Mouse (Mus musculus): ENCODE data around the gene Adcy7.

The Adcy7 gene

DNA sequence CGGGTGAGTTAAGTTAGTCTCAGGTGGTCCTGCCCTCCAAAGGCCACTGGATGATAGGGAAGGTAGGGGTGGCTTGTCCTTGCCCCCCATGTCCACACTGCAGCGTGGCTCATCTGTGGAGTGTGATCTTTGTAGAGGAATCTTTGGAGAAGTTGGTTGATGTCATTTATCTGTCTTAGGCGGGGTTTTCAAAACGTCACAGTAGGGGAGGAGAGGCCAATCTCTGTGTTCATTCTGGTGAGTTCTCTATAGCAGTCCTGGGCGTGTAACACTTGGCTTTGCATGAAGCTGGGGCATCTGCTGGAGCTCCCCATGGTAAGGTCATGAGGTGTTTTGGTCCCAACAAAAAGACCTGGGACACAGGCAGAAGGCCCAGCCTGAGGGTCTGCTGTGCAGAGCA lies 1.9 kb downstream of the Adcy7 start:
- DNase-seq, result no peak

GRCm38 (mm10) chr8:88279220-88279619 lies 7.0 kb downstream of the Adcy7 start:
- DNase-seq, result no peak

DNA sequence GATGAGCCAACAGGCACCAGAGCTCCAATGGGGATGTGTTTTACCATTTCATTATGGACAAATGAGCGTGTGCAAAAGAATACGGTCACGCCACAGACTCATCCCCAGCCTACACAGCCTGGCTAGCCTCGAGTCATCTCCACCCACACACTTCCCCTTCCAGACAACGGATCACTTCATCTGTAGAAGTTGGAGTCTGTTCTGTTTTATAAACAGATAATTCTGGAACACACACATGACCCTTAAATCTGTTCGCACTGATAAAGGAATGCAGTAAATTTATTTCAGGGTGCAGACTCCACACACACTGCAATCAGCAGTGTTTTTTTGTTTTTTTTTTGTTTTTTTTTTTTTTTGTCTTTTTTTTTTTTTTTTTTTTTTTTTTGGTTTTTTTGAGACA lies 7.5 kb downstream of the Adcy7 start:
- DNase-seq, result peak in 1 of 2 experiments; percentile 45

DNA sequence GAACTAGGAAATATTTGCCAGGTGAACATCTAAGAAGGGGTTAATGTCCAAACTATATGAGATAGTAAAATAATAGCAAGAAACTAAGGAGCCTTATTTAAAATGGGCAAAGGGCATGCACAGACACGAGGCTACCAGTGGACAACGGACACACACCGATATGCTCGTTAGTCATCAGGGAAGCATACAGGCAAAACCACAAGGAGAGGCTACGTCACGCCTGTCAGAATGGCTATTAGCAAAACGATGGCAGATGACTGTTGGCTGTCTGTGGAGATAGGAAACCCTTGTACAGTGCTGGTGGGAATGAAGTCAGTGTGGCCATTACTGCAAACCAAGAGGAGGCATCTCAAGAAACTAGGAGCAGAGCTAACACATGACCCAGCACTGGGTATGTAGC lies 8.7 kb downstream of the Adcy7 start:
- DNase-seq, result no peak

- DNase-seq, result peak; percentile 64 to 71
These were observed 10.5 kb downstream of the Adcy7 start for GRCm38 (mm10) chr8:88282684-88283083.

DNA sequence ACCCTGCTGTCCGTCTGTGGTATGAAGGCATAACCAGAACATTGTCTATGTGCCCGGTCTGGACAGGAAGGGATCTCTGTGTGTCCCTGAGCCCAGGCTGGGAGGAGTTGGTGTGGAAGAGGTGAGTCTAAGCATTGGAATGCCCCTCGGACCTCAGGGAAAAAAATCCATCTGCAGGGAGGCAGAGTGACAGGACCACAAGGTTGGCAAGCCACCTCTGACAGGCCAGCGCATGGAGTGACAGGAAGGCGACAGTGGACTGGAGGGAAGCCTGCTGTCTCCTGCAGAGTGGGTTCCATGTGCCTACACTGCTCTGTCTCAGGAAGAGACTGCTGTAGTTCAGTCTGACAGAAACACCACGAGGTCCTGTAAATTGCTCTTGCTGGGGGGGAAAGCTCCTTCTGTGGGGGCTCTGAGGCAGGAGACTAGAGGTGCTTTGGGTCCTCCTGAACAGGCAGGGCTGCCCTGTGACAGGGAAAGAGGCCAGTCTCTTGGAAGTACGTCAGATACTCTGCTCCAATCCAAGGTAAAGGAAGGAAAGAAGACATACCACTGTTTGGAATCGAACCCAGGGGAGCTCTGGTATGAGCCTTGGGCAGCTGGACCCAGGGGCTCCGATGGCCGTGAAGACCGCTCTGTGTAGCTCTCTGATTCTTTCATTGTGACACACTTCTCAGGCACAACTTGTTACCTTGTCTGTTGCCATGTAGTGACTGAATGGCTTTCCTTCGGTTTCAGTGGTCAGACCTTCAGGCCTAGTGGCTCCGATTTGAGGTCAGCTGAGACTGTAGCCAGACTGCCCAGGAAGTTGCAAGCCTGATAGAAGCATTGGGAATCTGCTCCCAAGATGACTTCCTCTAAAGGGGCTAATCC lies 11.3 kb downstream of the Adcy7 start:
- DNase-seq, result no peak

- no peak for DNase-seq
These were observed 12.5 kb downstream of the Adcy7 start for GRCm38 (mm10) chr8:88284738-88285137.

GRCm38 (mm10) chr8:88285469-88286356 lies 13.5 kb downstream of the Adcy7 start:
- DNase-seq, result peak; percentile 50 to 56

DNA sequence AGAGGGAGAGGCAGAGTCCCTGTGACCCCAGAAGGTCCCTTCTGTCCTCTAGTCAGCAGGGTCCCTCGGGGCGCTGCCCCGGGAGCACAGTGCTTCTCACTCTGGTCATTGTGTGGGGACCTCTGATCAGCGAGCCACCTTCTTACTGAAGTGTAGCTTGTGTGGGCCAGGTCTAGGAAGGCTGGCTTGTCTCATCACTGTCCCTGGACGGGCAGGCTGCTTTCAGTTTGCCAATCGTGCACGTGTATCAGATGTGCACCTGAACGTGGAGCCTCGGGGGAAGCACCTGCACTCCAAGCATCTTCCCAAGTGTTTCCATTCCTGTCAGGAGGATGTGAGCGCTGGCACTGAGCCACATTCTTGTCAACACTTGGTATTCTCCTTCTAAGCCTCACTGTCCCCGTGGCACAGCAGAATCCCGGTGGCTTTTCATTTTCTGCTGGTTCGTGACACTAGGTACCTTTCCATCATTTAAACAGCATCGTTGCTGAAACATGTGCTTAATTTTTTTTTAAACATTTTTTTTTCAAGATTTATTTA lies 14.3 kb downstream of the Adcy7 start:
- no peak for DNase-seq

GRCm38 (mm10) chr8:88288622-88289242 lies 16.5 kb downstream of the Adcy7 start:
- DNase-seq, result peak; percentile 73 to 75

DNA sequence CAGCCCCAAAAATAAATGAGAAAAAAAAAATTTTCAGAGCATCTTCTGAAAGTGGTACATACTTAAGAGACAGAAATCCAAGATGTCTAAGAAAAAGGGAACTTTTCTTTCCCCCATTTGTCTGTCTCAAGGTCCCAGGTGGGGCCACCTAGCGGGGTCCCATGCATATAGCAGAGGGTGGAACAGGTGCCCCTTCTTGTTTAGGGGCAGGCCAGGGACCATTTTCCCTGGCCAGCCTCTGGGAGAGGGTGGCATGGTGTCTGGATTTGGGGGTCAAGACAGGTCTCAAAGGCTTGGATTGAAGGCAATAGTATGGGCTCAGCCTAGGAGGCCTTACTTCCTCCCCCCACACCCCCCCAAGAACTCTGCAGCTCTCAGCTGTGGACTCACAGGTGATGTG lies 17.7 kb downstream of the Adcy7 start:
- DNase-seq, result peak; percentile 61 to 67

DNA sequence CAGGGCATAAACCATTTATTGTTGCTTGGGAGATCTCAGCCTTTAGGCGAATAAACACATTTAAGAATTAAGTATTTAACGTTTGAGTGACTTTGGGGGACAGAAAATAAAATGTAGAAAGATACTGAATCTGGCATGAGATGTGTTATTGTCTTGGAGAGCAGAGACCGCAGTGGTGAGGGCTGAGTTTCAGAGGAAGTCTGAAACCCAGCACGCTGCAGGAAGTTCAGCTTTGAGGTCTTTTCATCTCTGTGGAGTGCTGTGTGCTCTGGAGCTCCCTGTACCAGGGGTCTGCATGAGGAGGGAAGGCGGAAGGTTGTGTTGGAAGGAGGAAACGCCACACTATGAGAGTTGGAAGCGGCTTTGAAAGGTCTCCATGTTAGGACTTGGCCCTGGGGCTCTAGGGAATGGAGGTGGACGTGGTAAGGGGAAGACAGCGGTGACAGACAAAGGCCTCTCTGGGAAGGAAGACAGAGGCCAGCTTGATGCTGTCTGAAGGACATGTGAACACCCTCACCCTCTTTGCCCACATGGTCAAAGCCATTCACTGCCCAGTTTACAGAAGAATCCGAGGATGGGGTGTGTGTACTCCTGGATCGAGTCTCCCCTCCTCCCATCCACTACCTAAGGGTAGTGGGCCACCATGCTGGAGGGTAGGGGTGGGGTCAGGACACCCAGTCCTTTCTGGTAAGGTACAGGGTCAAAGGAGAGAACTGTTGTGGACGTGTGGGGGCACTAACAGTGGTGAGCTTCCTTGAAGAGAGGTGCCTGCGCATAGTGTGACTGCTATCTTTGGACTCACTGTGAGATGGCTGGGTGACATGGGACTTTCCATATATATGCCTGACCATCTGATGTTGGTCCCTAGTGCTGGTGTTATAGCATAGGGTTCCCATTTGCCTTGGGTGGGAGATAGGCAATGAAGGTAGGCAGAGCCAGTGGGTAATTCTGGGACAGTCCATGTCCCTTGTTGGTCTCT lies 18.4 kb downstream of the Adcy7 start:
- peak; percentile 39 to 48 for DNase-seq

DNA sequence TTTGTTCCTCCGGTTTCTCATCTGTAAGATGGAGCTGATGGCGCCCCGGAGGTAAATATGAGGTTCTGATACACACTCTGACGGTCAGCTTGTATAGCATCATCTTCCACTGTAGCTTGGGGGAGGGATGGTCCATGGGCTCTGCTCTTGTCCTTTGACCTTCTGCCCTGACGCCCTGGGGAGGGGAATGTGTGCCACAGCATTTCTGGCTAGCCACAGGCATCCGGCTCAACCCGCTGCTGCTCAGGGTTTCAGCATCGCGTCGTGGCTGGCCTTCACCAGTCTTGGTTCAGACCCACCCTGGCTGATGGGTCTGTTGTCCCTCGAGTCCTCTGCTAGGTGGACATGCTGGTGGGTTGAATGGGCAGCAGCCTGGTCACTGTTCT lies 19.1 kb downstream of the Adcy7 start:
- DNase-seq, result no peak

- no peak for DNase-seq
These were observed 20.7 kb downstream of the Adcy7 start for GRCm38 (mm10) chr8:88292926-88293325.

DNA sequence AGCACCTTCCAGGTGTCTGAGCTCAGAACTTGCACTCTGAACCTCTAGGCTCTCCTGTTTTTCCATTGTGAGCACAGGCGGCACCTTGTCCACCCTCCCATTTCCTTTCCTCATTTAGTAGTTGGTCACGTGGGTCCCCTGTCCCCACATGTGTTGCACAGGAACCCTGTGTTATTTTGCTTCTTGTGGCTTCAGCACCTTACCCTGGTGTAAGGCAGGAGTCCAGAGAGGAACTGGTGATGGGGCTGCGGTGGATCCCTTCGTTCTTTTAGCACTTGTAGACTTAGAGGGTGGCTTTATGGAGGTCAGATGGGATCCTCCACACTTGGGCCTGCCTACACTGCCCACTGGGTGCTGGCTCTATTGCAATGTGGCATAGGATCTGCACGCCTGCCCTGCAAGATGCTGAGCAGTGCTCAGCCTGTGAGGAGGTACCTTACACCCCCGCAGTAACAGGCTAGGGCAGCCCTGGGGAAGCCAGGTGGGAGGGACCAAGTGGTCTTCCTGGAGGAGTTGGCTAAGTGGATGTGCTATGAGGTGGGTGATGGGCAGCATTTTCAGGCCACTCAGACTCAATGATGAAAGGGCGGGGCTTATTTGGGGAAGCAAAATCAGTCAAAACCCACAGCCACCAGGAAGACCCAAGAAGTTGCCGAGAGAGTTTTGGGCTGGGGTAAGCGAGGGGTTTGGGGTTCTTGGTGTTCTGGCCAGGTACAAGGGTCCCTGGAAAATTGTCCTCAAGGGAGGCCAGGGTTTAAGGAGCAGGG lies 21.6 kb downstream of the Adcy7 start:
- DNase-seq, result peak; percentile 67 to 72

DNA sequence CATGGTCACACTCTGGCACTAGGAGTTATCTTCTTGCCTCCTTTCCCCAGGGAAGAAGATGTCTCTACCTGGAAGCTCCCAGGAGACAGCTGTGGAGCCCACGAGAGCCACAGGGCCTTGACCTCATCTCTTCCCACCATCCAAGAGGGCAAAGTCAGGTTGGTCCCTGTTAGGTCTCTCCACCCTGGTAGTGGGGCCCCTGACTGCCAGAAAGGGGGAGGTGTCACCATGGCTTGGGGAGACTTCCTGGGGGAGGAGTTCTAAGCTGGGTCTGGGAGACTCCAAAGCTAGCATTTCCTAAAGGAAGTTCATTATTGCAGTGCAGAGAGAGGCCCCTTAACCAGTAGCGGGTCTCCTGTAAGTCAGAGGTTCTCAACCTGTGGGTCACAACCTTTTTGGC lies 22.8 kb downstream of the Adcy7 start:
- DNase-seq, result no peak

DNA sequence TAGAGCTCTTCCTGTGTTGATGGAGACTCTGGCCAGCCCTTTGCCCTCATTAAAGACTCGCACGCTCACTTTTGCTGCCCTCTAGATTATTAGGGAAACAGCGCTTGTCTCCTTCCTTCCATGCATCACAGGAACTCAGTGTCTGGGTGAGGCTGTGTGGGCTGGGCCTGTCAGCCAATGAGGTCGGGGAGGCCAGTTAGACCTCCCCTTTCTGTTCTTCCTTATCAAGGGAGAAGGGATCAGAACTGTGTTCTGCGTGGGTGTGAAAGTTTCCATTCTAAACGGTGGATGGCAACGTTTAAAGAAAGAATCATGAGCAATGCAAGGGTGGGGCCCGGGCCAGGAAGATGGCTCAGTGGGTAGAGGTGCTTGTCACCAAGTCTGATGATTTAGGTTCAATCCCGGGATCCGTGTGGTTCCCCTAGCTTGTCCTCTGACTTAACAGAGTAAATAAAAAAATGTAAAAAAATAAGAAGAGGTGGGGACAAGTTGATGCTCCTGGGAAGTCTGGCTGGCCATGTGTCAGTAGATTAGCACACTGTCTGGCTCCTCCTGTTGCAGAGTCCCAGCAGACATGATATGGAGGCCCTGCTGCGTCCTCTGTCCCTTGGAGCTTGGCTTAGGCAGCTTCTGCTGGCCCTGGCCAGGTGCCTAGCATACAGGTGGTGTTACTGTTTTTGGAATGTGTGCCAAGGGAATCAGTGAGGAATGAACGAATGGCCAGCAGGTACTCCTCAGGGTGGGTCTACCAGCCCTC lies 26.0 kb downstream of the Adcy7 start:
- no peak for DNase-seq

DNA sequence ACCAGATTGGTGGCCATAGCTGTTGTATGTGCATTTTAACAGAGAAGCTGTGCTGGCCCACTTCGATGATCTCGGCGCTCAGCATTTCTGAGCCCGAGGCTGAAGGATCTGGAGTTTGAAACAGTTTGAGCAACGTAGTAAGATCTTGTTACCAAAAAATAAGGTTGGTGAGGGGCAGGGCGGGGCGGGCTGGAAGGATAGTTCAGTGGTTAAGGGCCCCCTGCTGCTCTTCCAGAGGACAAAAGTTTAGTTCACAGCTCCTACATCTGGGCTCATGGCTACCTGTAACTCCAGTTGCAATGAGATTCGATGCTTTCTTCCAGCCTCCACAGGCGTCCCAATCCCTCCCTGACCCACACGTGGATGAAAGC lies 26.5 kb downstream of the Adcy7 start:
- no peak for DNase-seq

GRCm38 (mm10) chr8:88299907-88300603 lies 27.9 kb downstream of the Adcy7 start:
- peak; percentile 53 to 61 for DNase-seq

All from B cell, adult 2 months (primary cell).